Mouse (Mus musculus) stomach, embryonic 16.5 days (tissue): Measurements from ENCODE around the gene Zfp319. TPM values are rescaled to one million over a fixed set of nuclear protein-coding genes. Genes with fewer than 3 reads are reported as not detected.

ENCODE experiments used
- ATAC-seq: fragments of 200-750 bp; cut with Nextera tagmentation; 2 replicates; pipeline ENCODE4 v1.8.0; 2017; ENCODE audit warnings: moderate number of reproducible peaks, moderate TSS enrichment; ENCODE audit not compliant: insufficient read depth, low FRiP score
- H3K27ac ChIP-seq: fragments of 300-500 bp; sonication (generic); 2 replicates; pipeline ENCODE4 v1.5.1; 2014; ENCODE audit warnings: low read length
- H3K27me3 ChIP-seq: fragments of 300-500 bp; sonication (generic); 2 replicates; pipeline ENCODE4 v1.6.1; 2014; ENCODE audit warnings: low read length, control low read depth, mixed read lengths; ENCODE audit not compliant: control insufficient read depth, insufficient read depth
- H3K36me3 ChIP-seq: fragments of 300-500 bp; sonication (generic); 2 replicates; pipeline ENCODE4 v1.6.1; 2014; ENCODE audit warnings: low read length; ENCODE audit not compliant: control insufficient read depth, insufficient read depth
- H3K4me1 ChIP-seq: fragments of 300-500 bp; sonication (generic); 2 replicates; pipeline ENCODE4 v1.6.1; 2014; ENCODE audit warnings: low read length, control low read depth, mixed read lengths; ENCODE audit not compliant: control insufficient read depth, insufficient read depth
- H3K4me2 ChIP-seq: fragments of 300-500 bp; sonication (generic); 2 replicates; pipeline ENCODE4 v1.6.1; 2014; ENCODE audit warnings: low read depth, low read length, mixed read lengths
- H3K4me3 ChIP-seq: fragments of 300-500 bp; sonication (generic); replicated peaks from 2 replicates; pipeline ENCODE4 v1.5.1; 2014; ENCODE audit warnings: mild to moderate bottlenecking, low read length
- H3K9ac ChIP-seq: fragments of 300-500 bp; sonication (generic); 2 replicates; pipeline ENCODE4 v1.6.1; 2014; ENCODE audit warnings: low read length
- H3K9me3 ChIP-seq: fragments of 300-500 bp; sonication (generic); replicated peaks from 2 replicates; pipeline ENCODE4 v1.6.1; 2016; ENCODE audit warnings: low read length, control low read depth; ENCODE audit not compliant: control insufficient read depth
- WGBS: fragments of 180-500 bp; shearing (Covaris S2); extraction: QIAGEN DNeasy Blood & Tissue Kit; methylation state at CpG from one replicate; pipeline ENCODE4 v1.1.7; 2014; 5-methylcytosine and 5-hydroxymethylcytosine counted together
- polyA plus RNA-seq: library from polyadenylated mRNA; unstranded; fragments of >200 nt; fragmentation: Nextera tagmentation; extraction: Ambion mirVana; gene quantifications from 2 replicates; pipeline ENCODE4 v1.2.1, GENCODE M21; 2015

The Zfp319 gene
- polyA plus RNA-seq, 1 experiment from 2014 or later = 7.0 TPM

DNA sequence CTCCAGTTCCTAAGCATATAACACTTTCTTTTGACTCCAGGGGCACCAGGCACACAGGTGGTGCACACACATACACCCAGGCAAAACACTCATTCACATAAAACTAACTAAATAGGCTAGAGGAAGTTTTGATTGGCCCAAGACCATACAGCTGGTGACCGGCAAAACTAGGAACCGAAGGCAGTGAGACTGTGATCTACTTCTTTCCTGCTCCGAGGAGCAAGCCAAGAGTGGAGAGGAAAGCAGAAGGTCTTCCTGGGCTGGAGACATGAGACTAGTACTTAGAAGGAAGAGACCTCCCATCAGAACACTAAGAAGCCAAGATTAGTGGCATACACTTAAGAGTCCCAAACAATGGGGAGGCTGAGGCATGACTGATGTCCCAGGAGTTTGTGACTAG, 8.5 kb downstream of the Zfp319 start:
- Histone ChIP-seq H3K27ac (no peak overlapping the region), H3K36me3 (peaks cover 7% of the 10 kb centered on the region), H3K9me3 (no peaks in the 10 kb centered on the region), H3K4me2 (no peak overlapping the region), H3K27me3 (no peaks in the 10 kb centered on the region), H3K4me3 (no peak overlapping the region), H3K9ac (no peak overlapping the region), H3K4me1 (peaks cover 10% of the 10 kb centered on the region; the same call in 1 of the 2 replicates)
- no peak for ATAC-seq
- WGBS = 82% methylated on average over 3 of the region's 3 CpGs

DNA sequence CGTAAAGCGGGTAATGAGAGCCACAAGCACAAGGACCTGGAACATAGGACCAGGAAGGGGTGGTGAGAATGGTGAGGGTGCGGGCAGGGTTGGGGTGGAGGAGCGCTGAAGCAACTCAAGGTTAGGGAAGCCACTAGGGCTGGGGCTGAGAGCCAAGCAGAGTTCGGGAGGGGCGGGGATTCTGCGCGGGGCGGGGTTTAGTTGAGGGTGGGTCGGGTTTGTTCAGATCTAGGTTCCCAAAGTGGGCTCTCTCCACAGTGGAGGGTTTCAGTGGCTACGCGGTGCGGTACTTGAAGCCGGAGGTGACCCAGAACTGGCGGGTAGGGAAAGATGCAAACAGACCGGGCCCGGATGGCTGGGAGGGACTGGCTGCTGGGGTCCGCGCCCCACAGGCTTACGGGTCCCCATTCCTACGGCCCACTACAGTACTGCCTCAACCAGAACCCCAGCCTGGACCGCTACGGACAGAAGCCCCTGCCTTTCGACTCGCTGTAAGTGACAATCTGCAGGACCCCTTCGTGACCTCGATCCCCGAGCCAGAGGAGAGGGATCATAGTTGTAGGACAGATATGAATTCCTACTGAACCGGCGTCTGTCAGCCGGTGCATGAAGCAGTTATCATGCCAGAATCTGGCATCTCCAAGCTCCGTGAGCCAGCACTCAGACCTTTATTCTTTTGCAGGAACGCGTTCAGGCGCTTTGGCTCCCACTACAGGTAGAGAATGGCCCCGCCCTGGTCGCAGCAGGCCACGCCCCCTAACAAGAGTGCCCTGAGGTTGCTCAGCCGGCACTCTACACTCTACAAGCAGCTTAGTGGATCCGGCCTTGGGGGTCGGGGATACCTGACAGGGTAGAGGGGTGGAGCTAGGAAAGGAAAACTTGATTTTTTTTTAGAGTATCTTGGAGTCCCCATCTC, 11.3 kb downstream of the Zfp319 start:
- 2% methylated on average over 41 of the region's 41 CpGs for WGBS

DNA sequence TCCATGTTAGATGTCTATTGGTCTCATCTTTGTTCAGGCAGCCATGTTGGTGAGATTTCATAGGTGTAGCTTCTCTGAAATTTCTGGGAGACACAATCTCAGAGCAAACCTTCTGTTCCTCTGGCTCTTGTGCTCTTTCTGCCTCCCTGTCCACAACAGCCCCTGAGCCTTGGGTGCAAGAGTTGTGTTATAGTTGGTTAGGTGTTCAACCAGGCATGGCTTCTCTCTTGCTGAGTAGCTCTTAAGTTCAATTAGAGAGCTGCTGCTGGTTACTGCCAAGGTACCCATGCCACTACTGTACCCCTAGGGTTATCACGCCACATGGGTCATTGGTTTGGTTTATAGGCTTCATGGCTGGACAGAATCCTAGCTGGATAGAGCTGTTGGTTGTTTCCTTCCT, 16.4 kb downstream of the Zfp319 start:
- WGBS = 96% methylated on average over 1 of the region's 1 CpGs

More for the DNA sequence above, 11.3 kb downstream of the Zfp319 start:
- Histone ChIP-seq H3K9me3 (no peaks in the 10 kb centered on the region), H3K4me2 (peak overlapping the region; percentile 98), H3K4me3 (peak overlapping the region; percentile 51), H3K4me1 (peaks cover 10% of the 10 kb centered on the region; the same call in 1 of the 2 replicates), H3K27ac (no peak overlapping the region), H3K36me3 (no peaks in the 10 kb centered on the region; the same call in 1 of the 2 replicates), H3K9ac (peak overlapping the region; percentile 64), H3K27me3 (no peaks in the 10 kb centered on the region)
- ATAC-seq = peak; percentile 82

DNA sequence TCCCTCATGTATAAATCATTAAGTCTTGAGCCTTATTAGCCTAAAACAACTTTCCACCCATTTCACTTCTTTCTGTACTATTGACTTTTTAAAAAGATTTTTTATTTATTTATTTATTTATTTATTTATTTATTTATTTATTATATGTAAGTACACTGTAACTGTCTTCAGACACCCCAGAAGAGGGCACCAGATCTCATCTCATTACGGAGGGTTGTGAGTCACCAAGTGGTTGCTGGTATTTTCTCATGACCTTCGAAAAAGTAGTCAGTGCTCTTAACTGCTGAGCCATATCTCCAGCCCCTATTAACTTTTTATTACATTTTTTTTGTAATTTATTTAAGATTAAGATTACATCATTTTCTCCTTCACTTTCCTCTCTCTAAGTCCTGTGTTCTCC, 17.0 kb downstream of the Zfp319 start:
- WGBS = 81% methylated on average over 2 of the region's 2 CpGs

More for the DNA sequence above, 16.4 kb downstream of the Zfp319 start:
- no peak for ATAC-seq
- no peak overlapping the region for H3K9ac ChIP-seq
- H3K4me2 ChIP-seq = no peak overlapping the region
- no peaks in the 10 kb centered on the region for H3K9me3 ChIP-seq
- H3K27me3 ChIP-seq = no peaks in the 10 kb centered on the region
- no peaks in the 10 kb centered on the region for H3K36me3 ChIP-seq
- peaks cover 4% of the 10 kb centered on the region; the same call in 1 of the 2 replicates for H3K4me1 ChIP-seq
- no peak overlapping the region for H3K27ac ChIP-seq
- no peak overlapping the region for H3K4me3 ChIP-seq

DNA sequence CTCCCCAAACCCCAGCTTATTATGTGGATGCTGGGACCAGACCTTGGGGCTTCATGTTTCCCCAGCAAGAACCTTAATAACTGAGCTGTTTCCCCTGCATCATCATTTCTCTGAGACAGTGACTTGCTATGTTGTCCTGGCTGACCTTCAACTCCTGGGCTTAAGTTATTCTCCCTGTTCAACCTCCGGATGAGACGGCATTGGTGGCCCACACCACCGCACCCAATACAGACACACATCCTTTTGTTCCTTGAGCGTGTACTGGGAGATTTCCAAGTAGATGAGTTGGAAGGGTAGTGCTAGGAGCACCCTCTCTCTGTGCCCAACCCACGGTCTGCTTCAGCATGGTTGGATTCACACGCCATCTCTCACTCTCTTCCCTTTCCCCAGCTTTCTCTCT, 17.9 kb downstream of the Zfp319 start:
- Histone ChIP-seq H3K4me1 (no peaks in the 10 kb centered on the region), H3K9me3 (no peaks in the 10 kb centered on the region), H3K9ac (no peak overlapping the region), H3K4me3 (no peak overlapping the region), H3K36me3 (no peaks in the 10 kb centered on the region), H3K27me3 (no peaks in the 10 kb centered on the region), H3K27ac (no peak overlapping the region), H3K4me2 (no peak overlapping the region)
- WGBS = 86% methylated on average over 6 of the region's 6 CpGs
- no peak for ATAC-seq

More for the DNA sequence above, 17.0 kb downstream of the Zfp319 start:
- Histone ChIP-seq H3K27ac (no peak overlapping the region), H3K36me3 (no peaks in the 10 kb centered on the region), H3K4me3 (no peak overlapping the region), H3K9me3 (no peaks in the 10 kb centered on the region), H3K4me1 (no peaks in the 10 kb centered on the region), H3K9ac (no peak overlapping the region), H3K27me3 (no peaks in the 10 kb centered on the region), H3K4me2 (no peak overlapping the region)
- ATAC-seq = no peak

DNA sequence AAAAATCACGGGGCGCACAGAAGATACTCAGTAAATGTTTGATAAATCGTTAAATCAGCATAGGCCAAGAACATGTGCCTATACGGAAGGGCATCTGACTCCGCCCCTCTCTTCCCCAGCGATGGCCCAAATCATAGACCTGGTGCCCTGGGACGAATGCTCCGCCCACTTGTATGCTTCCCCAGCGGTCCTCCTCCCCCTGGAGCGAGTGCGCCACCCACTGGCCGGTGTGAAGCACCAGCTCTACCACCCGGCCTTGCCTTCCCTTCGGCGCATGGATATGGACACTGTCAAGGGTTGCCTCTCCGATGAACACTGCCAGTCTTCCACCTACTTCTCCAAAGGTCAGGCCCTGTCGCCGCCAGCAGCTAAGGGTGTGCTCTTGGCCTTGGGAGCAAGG, 18.9 kb downstream of the Zfp319 start:
- no peaks in the 10 kb centered on the region for H3K4me1 ChIP-seq
- no peak overlapping the region for H3K4me3 ChIP-seq
- H3K36me3 ChIP-seq = no peaks in the 10 kb centered on the region
- H3K4me2 ChIP-seq = no peak overlapping the region
- 63% methylated on average over 18 of the region's 18 CpGs for WGBS
- H3K27ac ChIP-seq = no peak overlapping the region
- H3K9me3 ChIP-seq = no peaks in the 10 kb centered on the region
- H3K9ac ChIP-seq = no peak overlapping the region
- no peak for ATAC-seq
- no peaks in the 10 kb centered on the region for H3K27me3 ChIP-seq

DNA sequence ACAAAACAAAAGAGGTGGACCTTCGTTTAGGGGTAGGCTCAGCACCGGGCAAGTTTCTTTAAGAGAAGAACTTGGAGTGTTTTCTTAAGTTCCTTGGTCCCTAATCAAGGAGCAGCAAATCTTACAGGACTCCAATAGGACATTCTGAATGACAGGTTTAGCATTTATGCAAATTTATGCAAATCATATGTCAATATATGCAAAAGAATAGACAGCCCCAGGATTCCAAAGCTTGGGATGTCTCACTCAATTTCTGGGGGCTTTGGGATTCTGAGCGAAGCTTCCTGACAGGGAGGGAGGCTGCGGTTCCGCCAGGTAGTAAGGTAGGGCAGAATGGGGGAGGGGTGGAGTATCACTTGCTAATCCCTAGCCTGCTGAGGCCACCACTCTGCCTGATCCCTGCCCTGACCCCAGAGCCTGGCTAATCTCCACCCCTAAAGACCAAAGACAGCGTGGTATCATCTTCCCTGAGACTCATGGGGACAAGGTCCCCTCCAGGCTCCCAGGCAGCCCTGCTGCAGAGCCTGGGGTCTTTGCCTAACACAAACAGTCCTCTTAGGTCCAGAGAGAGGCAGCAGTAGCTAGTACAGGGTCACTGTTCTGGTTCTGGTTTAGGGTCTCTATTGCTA, 21.3 kb downstream of the Zfp319 start, which contains the start of gene Tepp:
Gene Tepp, plus strand, starts transcription at position 225 of the 629 bp plus-strand sequence.
- Histone ChIP-seq H3K27me3 (no peaks in the 10 kb centered on the region), H3K4me2 (no peak within 1 kb of the TSS), H3K9ac (no peak within 1 kb of the TSS), H3K4me3 (no peak within 1 kb of the TSS), H3K27ac (no peak within 1 kb of the TSS), H3K4me1 (no peaks in the 10 kb centered on the region), H3K9me3 (no peaks in the 10 kb centered on the region), H3K36me3 (no peaks in the 10 kb centered on the region)
- WGBS = 37% methylated on average over 6 of the region's 6 CpGs
- no peak for ATAC-seq

DNA sequence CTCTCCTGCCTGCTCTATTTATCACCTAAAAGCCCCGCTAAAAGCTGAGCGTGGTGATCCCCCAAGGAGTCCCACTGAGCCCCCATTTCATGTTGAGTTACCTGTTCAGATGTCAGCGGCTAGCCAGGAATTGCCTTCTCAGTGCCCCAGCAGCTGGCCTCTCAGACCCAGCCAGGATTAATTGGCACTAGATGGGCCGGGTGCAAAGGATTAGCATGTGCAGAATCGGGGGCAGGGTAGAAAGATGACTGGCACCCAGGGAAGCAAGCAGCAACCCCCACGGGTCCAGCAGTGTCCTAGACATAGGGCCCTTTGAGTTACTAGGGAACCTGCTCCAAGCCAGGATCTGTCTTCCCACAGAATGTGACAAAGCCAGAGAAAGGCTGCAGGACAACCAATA, 25.3 kb downstream of the Zfp319 start, which contains the start of gene Cngb1:
Gene Cngb1, minus strand, starts transcription at position 155 of the 400 bp plus-strand sequence.
- Histone ChIP-seq H3K9ac (no peak within 1 kb of the TSS), H3K4me1 (no peaks in the 10 kb centered on the region), H3K36me3 (no peaks in the 10 kb centered on the region), H3K9me3 (no peaks in the 10 kb centered on the region), H3K27me3 (no peaks in the 10 kb centered on the region), H3K4me3 (no peak within 1 kb of the TSS), H3K27ac (no peak within 1 kb of the TSS), H3K4me2 (no peak within 1 kb of the TSS)
- WGBS = 36% methylated on average over 6 of the region's 6 CpGs
- ATAC-seq = no peak

DNA sequence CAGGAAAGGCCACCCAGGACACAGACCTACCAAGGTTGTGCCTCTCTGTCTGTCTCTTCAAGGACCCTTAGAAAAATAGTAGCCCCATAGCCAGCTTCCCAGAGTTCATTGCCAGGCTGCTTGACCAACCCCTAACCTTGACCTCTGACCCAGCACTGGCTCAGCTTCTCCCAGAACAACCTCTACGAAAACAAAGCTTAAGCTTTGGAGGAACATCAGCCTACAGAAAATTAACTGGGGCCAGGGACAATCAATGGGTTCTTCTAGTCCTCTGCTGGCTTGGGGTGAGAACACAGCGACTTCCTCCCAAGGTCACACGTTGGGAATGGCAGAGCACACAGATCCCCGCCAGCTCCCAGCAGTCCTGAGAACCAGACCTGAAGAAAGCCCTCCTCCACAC, 26.2 kb downstream of the Zfp319 start:
- Histone ChIP-seq H3K27me3 (no peaks in the 10 kb centered on the region), H3K36me3 (no peaks in the 10 kb centered on the region), H3K4me3 (no peak overlapping the region), H3K9me3 (no peaks in the 10 kb centered on the region), H3K4me2 (no peak overlapping the region), H3K27ac (no peak overlapping the region), H3K4me1 (no peaks in the 10 kb centered on the region), H3K9ac (no peak overlapping the region)
- no peak for ATAC-seq
- WGBS = 59% methylated on average over 4 of the region's 4 CpGs
